Mouse (Mus musculus): ENCODE data around the gene Slc34a1.

Gene Slc34a1

GRCm38 (mm10) chr13:55398088-55398487 lies at the start of gene Slc34a1:
Gene Slc34a1, plus strand, starts transcription at chr13:55398187.
- no peak for DNase-seq

DNA sequence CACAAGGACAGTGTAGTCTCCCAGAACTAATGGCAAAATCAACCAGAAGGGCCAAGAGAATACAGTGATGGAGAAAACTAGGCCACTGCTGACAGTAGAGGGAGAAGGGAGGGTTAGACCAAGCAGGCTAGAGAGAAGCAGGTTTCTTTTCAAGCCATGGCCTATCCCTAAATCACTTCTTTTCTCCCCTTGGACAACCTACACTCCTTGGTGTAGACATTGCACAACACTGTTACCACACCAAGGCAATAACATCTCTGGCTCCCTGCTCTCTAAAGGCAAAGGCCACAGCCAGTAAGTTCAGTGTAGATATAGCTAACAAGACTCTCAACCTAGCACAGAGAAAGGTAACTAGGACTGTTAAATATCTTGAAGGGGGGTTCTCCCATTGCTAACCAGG lies 36.8 kb upstream of the Slc34a1 start:
- DNase-seq, result no peak

DNA sequence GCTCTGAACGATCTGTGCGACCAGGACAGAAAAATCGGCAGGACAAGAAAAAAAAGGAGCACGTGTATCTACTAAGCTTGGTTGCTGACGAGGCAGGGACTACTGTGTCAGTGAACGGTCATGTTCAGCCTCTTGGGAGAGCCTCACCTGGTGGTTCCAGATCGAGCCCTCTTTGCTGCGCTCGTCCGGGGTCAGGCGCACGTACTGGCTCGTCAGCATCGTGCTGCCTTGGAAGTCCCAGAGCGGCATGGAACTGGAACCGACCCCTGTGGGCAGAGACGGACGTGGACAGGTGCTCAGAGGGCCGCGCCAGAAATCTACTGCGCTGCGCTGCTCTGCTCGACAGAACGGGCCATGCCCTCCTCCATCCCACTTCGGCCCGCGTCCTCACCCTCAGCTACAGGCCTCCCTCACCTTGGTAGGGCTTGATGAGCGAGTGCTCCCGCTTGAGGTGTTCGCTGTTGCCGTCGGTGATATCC lies 36.0 kb upstream of the Slc34a1 start:
- DNase-seq, result peak in 1 of 2 experiments; percentile 17

- DNase-seq, result peak; percentile 98
Measured at GRCm38 (mm10) chr13:55362453-55363060, 35.4 kb upstream of the Slc34a1 start, which contains the start of gene Lman2. Gene Lman2, minus strand, starts transcription at chr13:55362783.

DNA sequence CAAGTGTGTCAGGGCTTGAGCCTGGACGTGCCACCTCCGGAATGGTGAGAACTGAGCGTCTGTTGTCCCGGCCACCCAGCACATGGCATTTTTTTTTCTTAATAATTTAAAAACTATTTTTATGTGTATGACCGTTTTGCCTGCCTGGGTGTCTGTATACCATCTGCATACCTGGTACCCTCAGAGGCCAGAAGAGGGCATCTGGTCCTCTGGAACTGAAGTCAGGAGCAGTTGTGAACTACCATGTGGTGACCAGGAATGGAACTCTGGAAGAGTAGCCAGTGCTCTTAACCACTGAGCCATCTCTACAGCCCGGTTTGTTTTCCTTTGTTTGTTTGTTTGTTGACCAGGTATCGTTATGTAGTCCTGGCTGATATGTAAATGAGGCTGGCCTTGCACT lies 29.6 kb upstream of the Slc34a1 start:
- DNase-seq, result no peak

GRCm38 (mm10) chr13:55369531-55370114 lies 28.4 kb upstream of the Slc34a1 start, which contains the start of gene Rgs14:
Gene Rgs14, plus strand, starts transcription at chr13:55369732.
- DNase-seq, result peak; percentile 23 to 32

DNA sequence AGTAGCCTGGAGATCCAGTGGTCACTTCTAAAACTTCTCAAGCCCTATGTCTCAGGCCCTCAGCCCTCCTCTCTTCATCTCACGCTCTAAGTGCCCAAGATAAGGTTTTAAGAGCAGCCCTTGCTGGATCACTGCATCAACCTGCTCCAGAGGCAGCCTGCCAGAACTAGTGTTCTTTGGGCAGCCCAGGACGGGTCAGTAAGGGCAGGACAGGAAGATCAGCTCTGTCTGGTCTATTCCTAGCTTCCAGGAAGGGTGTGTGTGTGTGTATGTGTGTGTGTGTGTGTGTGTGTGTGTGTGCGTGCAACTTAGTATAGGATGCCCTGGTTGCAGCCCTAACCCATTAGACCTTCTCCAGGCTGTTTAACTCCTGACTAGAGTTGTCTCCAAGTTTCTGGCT lies 27.8 kb upstream of the Slc34a1 start:
- no peak for DNase-seq

DNA sequence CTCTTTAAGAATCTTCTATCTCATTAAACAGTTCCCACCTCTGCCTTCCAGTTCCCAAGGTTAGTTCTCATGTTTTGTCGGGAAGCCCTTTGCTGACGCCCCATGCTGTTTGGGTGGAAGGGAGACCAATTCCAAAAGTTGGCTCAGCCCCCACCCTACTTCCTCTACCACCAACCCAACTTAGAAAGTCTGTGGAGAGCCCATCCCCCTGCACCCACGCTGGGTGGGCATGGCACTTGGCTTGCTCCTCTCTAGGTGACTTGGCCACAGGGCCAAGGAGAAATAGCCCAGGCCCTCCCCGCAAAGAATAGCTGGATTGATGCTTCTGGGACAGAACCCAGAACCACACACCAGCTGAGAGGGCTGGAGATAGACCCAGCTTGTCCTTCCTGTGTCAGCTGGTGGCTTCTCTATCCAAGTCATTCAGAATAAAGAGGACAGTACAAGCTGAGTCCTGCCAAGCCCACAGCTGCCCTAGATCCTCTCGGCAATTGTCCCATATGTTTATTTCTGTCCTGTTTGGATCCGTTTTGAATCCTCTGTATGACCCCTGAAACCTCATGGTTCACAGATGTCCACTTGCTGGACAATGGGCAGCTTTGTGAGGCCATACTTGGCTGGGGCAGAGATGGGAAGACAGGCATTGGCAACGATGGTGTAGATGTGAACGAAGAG lies 26.8 kb upstream of the Slc34a1 start:
- no peak for DNase-seq

DNA sequence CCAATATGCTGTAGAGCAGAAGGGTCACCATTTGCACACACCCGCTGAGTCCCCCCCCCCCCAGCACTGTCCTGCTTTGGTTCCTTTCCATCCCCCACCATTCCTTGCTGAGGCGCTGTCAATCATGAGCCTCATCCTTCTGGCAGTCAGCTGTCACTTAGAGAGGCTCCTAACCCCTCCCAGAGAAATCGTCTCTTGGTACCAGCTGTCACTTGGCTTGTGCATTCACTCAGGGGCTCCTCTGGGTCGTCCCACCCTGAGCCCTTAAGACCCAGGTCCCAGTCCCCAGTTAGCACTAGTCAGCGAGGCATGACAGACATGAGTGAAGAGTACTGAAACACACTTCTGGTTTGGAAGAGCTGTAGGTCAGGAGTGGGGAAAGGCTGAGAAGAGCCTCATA lies 26.2 kb upstream of the Slc34a1 start:
- no peak for DNase-seq

GRCm38 (mm10) chr13:55374206-55374924 lies 23.6 kb upstream of the Slc34a1 start:
- no peak for DNase-seq

- no peak for DNase-seq
Measured at GRCm38 (mm10) chr13:55375877-55376276, 22.1 kb upstream of the Slc34a1 start.

DNA sequence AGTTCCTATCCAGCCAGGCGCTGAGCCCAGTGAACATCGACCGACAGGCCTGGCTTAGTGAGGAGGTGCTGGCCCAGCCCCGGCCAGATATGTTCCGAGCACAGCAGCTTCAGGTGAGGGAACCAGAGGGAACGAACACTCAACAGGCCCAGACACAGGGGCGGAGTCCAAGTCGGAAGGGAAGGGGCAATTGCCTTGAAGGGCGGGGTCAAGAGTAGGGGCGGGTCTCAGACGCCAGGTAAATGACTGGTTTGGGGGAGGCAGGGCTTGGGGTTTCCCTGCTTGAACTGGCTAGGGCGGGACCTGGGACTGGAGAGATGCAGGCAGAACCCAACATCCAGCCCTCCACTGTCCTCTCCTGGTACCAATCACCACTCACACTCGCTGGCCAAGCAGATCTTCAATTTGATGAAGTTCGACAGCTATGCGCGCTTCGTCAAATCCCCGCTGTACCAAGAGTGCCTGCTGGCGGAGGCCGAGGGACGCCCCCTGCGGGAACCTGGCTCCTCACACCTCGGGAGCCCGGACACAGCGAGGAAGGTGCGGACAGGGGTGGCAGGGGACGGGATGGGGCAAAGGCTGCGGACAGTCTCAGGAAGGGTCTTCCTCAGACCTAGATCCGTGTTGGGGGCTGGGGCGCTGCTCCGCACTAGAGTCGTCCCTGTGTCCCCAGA lies 18.9 kb upstream of the Slc34a1 start:
- DNase-seq, result peak in 1 of 2 experiments; percentile 10

- no peak for DNase-seq
Measured at GRCm38 (mm10) chr13:55381790-55382189, 16.2 kb upstream of the Slc34a1 start.

GRCm38 (mm10) chr13:55390644-55391043 lies 7.3 kb upstream of the Slc34a1 start:
- no peak for DNase-seq

DNA sequence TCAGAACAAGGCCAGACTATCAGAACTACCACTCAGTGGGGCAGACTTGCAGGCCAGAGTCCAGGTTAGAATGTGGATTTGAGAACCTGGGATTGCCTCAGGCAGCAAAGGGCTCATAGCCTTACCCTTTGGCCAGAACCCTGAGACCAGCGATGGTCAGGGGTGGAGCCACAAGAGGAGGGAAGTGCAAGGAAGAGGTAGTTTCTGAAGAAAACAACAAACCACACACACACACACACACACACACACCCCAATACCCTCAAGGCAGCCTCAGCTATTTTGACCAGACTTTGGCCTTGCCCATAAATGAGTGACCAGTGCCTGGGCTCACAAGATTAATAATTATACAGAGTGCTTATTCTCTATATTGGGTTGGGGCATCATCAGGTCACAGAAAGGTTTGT lies 6.4 kb upstream of the Slc34a1 start:
- no peak for DNase-seq

DNA sequence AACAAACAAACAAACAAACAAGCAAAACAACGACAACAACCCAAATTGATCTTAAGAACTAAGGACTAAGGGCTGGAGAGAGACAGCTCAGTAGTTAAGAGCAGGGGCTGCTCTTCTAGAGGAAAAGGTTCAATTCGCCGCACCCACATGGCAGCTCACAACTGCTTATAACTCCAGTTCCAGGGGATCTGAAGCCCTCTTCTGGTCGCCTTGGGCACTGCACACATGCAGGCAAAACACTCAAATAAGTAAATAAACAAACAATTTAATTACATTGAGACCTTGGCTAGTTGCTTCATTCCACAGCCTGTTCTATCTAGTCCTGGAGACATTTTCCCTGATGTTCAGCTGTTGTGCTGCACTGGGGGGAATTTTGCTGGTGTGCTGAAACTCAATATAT lies 5.1 kb upstream of the Slc34a1 start:
- DNase-seq, result no peak

DNA sequence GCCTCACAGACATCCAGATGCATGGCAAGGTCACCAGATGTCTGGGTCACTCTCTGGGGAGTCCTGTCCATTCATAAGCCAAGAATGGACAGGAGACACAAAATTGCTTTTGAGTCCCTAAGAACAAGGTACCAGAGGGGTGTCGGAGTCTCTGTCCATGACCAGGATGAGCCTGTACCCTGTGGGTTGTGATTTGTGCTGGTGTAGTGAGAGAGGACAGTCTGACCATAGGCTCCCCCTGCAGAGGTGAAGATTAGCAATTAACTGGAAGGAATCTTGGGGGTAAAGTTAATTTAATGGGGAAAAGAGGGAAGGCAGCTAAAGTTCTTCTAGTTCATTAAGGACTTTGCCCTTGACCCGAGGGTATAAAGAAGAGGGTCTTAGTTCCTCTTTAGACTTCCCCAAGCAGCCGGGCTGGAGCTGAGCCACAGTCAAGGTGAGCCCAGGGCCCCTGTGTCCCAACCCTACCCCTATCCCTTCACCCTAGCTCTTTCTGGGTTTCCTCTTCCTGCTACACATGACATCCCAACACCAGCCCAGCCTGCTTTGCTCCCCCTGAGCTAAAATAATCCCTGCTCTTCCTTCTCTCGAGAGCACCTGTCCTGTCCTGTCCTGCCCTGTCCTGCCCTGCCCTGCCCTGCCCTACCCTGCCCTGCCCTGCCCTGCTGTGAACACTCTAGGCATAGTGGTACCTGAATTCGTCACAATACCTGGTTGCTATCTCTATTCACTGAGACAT lies 1.5 kb downstream of the Slc34a1 start:
- no peak for DNase-seq

DNA sequence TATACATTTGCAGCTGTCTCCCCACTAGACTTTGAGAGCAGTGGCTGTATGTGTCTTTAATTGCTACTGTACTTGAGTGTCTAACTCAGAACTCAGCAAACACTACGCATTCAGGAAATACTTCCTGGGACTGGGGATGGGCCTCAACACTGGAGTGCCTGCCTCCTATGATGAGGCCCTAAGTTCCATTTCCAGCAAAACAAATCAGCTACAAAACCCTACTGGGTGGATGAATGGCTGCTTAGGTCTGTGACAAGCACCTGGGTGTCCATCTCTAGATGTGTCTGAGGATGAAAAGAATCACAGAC lies 2.0 kb downstream of the Slc34a1 start:
- no peak for DNase-seq

DNA sequence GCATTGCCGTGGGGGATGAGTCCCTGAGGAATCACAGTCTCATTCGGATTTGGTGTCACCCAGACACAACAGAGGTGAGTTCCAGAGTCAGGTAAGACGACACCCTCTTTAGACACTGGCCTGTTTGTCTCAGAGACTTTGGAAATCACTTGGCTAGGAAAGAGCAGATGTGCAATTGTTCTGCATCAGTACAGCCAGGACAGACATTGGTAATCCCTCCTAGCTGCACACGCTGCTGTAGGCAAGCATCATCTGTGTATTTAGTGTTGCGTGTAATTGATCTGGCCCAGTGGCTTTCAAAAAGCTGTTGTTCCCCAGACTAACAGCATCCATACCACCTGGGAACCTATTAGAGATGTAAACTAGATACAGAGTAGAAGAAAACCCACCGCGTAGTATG lies 5.3 kb downstream of the Slc34a1 start:
- DNase-seq, result no peak

DNA sequence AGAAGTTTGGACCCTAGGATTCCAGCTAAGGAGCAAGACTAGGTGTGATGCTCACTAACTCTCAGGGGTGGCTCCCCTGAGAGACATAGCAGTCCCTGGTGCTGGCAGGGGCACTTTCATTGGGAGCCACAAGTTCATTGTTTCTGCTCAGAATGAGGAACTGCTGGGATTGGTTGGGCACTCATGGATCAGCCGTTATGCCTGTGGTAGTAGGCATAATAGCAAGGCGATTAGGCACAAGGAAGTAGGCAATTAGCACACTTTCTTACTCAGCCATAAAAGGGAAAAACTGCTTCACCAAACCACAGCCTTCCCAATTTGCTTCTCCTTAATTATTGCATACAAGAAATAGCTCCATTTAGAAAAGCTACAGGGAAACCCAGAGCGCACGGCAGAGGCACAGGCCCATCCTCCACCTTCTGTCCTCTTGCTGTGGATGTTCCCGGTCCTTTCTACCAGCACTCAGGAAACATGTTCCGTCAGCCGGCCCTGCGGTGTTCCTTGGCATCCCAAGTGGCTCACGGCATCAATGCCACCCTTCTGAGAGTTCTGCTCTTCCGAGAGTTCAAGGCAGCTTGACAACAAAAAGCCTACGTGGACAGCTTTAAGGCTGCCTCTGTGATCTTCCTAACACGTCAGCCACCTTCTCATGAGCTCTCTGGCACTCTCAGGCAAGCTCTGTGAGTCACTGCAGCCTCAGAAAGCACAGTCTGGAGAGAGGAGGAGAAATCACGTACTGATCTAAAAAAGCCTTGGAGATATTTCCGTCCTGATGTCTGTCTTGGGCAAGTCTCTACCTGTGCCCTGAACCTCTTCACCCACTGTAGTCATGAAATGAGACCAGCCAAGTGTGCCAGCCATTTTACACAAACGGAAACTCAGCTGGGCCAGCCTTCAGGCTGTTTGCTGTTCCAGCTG lies 6.2 kb downstream of the Slc34a1 start:
- no peak for DNase-seq
